Mouse (Mus musculus): ENCODE data around the gene Nudt3.

DNA sequence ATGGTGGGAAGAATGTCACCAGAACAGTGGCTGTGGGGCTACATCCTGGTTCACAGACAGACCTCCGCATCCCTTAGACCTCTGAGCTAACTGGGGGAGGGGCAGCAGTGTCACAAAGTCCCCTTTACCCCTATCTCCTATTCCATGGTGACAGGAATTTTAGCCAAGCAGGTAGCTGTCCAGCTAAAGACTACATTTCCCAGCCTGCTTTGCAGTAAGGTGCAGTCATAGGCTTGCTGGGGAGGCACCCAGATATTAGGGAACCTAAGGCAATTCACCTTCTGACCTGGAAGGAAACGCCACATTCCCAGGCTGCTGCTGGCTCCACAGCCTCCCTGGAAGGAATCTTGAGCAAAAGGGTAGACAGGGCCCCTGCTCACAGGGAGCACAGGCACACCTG lies 82.0 kb downstream of the Nudt3 start:
- TF ChIP-seq CTCF (IDR thresholded peaks at IDR 0.05; ENCODE audit: extremely low read depth, insufficient read depth, insufficient read length, insufficient replicate concordance) (no peak), POLR2A (IDR thresholded peaks at IDR 0.05; ENCODE audit: low read depth, low read length) (no peak)
